Mouse (Mus musculus) Muller cell, postnatal 12 days (primary cell): ENCODE results near the gene Socs2.

ENCODE experiments used
- DNase-seq: peaks from one replicate; pipeline ENCODE4 v3.0.0-alpha.2; 2015; ENCODE audit errors: inconsistent ontology term

Socs2 gene

GRCm38 (mm10) chr10:95347776-95348175 lies 69.2 kb downstream of the Socs2 start:
- no peak for DNase-seq

GRCm38 (mm10) chr10:95342833-95343590 lies 74.0 kb downstream of the Socs2 start:
- no peak for DNase-seq

- no peak for DNase-seq
Observed at GRCm38 (mm10) chr10:95340676-95341075, 76.3 kb downstream of the Socs2 start.

- DNase-seq = no peak
Observed at GRCm38 (mm10) chr10:95337589-95337988, 79.4 kb downstream of the Socs2 start.

- no peak for DNase-seq
Observed at GRCm38 (mm10) chr10:95336781-95337544, 80.0 kb downstream of the Socs2 start.
